Mouse (Mus musculus) thymus, adult 2 months (tissue): ENCODE data around the gene Glis1.

Experiments used
- CTCF ChIP-seq: fragments of 200-500 bp; IDR thresholded peaks from 2 replicates; pipeline ENCODE4 v1.5.1; 2012; ENCODE audit warnings: mild to moderate bottlenecking, control low read depth, low read length, moderate library complexity, borderline replicate concordance; ENCODE audit not compliant: control insufficient read depth, poor library complexity, insufficient read depth; ENCODE audit errors: extremely low read depth
- POLR2A ChIP-seq: fragments of 200-500 bp; IDR thresholded peaks from 2 replicates; pipeline ENCODE4 v1.6.1; 2012; ENCODE audit warnings: mild to moderate bottlenecking, low read length, control low read depth, moderate library complexity; ENCODE audit not compliant: control insufficient read depth, poor library complexity, insufficient read depth; ENCODE audit errors: extremely low read depth

GRCm38 (mm10) chr4:107523607-107524151 lies 89.3 kb downstream of the Glis1 start:
- no peak for TF ChIP-seq CTCF
- TF ChIP-seq POLR2A, result no peak
